Mouse (Mus musculus) adrenal gland, adult 18-20 months (tissue): Measurements from ENCODE around the gene Spink2. TPM values are rescaled to one million over a fixed set of nuclear protein-coding genes. Genes with fewer than 3 reads are reported as not detected.

Experiments used
- total RNA-seq, 2 experiments: library from RNA; stranded (reverse); gene quantifications; 1 replicate in 1 of 2; 2 replicates in 1 of 2; pipeline ENCODE4 v1.2.3; 2021

Gene Spink2
- total RNA-seq, 2 experiments from 2014 or later: not detected

Other genes starting within 250 kb of the Spink2 start
- gene Srp72, start 236.8 kb downstream of the Spink2 start, total RNA-seq: 100 to 1,000 TPM; 115 to 139 TPM
- not detected for gene Arl9, start 207.4 kb downstream of the Spink2 start, total RNA-seq
- gene Thegl, start 195.4 kb downstream of the Spink2 start, total RNA-seq: not detected
- 1 to 10 TPM; 2.4 to 3.3 TPM for gene Hopx, start 96.3 kb downstream of the Spink2 start, total RNA-seq
- 10 to 100 TPM; 19.5 to 21.6 TPM for gene Rest, start 54.0 kb upstream of the Spink2 start, total RNA-seq
- gene Noa1, start 98.6 kb upstream of the Spink2 start, total RNA-seq: 10 to 100 TPM; 22.5 to 25.9 TPM
- gene Polr2b, start 98.7 kb upstream of the Spink2 start, total RNA-seq: 10 to 100 TPM; 37.2 to 88.7 TPM
- 100 to 1,000 TPM; 513 to 592 TPM for gene Igfbp7, start 196.6 kb upstream of the Spink2 start, total RNA-seq